Mouse (Mus musculus): ENCODE data around the gene Nyap2.

Gene Nyap2

DNA sequence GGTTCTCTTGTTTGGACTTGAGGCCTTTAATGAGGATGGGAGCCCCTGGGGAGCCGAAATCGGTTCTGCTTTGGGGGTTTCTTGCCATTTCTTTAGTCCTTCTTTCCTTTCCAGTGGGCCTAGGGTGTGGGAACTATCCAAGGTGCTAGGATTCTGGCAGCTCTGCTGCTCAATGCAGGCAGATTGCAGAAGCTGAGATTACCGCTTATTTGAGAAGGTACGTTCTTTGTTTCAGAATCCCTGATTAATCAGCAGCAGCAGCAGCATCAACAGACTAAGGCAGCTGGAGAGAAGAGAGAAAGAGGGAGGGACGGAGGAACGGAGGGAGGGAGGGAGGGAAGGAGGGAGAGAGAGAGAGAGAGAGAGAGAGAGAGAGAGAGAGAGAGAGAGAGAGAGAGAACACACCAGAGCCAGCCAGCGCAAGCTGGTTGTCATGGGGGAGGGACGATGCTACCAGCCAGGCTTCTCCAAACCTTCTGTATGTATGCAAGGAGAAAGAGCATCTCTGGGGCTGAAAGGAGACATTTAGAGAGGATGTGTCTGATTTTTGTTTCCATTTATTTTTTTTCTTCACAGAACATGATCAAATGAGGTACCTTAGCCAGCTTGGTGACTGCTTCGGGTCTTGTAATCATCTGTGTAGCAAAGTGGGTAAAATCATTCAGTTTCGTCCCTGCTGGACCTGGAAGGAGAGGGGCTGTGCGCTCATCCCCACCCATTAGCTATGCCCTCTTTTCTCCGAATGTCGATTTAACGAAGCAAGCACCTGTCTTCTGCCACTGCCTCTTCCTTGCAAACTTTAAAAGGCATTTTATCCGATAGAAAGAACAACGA, at the start of gene Nyap2:
TSS of gene Nyap2 (plus strand) at position 120 of the 834 bp plus-strand sequence.
- no peak for DNase-seq (ENCODE audit: extremely low read depth, low read depth)

- no peak for DNase-seq (ENCODE audit: extremely low read depth, low read depth)
Observed at GRCm38 (mm10) chr1:81042907-81043868, 33.6 kb upstream of the Nyap2 start.

DNA sequence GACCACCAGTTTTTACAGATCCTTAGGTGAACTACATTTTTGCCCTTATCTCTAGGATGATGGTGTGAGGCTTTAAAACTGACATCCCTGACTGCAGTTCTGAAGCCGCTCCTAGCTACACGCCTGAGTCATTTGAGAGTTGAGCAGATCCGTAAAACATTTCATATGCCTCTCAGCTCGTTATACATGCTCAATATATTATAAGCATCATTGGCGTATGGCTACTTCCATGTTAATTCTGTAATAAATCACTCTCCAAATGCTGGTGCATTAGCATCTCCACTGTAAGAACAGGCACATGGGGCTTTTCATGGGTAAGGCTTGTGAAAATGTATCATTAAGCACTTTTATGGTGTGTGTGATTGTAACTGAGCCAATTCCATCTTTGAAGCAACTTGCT, 18.4 kb upstream of the Nyap2 start:
- DNase-seq (ENCODE audit: extremely low read depth, low read depth), result no peak

GRCm38 (mm10) chr1:81058835-81059234, 17.9 kb upstream of the Nyap2 start:
- no peak for DNase-seq (ENCODE audit: extremely low read depth, low read depth)

DNA sequence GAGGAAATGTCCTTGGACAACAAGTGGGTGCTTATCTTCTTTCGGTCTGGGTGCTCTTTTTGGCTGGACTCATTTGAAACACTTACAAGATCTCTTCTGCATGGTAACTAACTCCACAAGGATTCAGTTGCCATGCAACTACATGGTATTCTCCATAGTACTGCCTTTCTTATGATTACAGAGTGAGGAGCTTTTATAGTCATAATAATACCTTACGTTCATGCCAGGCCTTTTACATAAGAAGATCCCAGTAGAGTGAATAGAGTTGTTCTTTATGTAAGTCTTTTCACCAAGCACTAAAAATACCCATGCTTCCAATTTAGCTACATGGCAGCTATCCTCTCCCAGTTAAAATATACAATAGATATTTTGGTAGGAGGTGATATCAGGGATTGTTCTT, 13.9 kb upstream of the Nyap2 start:
- no peak for DNase-seq (ENCODE audit: extremely low read depth, low read depth)

- DNase-seq (ENCODE audit: extremely low read depth, low read depth), result no peak
Observed at GRCm38 (mm10) chr1:81076259-81076658, 491 bp upstream of the Nyap2 start.

- no peak for DNase-seq (ENCODE audit: extremely low read depth, low read depth)
Observed at GRCm38 (mm10) chr1:81077665-81078314, 1.0 kb downstream of the Nyap2 start.

GRCm38 (mm10) chr1:81087485-81087884, 10.7 kb downstream of the Nyap2 start:
- DNase-seq (ENCODE audit: extremely low read depth, low read depth), result no peak

GRCm38 (mm10) chr1:81090400-81090799, 13.7 kb downstream of the Nyap2 start:
- DNase-seq (ENCODE audit: extremely low read depth, low read depth), result no peak

DNA sequence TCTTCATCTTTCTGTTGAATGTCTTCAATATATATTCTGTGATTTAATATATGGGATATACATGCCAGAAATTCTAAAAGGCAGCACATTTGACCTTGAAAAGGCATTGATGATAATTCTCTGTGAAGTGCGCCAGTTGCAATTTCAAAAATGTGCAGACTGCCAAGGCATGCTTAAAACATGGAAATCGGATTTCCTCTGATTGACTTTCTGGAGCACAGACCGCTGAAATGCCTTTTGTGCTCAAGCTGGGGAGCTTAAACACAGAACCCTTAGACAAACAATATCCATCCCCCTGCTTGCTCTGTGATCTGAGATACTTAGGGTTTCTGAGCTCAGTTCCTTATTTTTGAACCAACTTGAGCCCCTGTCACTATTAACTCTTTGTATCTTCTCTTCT, 14.2 kb downstream of the Nyap2 start:
- no peak for DNase-seq (ENCODE audit: extremely low read depth, low read depth)

DNA sequence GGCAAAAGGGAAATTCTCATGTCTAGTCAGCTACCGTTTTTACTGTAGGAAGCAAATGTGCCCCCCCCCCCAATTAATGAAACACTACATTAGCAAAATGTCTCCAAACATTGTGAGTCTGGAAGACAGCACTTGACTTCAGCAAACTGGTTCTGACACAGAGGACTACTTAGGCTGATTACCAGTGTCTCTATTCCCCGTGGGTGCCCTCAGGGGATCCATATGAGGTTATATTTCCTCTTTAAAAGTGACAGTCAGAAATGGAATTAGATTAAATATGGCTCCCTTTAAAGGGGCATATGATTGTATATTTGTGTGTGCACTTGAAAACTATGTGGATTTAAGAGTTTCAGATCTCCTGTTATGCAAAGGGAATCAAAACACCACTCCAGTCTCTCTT, 15.3 kb downstream of the Nyap2 start:
- DNase-seq (ENCODE audit: extremely low read depth, low read depth), result no peak

DNA sequence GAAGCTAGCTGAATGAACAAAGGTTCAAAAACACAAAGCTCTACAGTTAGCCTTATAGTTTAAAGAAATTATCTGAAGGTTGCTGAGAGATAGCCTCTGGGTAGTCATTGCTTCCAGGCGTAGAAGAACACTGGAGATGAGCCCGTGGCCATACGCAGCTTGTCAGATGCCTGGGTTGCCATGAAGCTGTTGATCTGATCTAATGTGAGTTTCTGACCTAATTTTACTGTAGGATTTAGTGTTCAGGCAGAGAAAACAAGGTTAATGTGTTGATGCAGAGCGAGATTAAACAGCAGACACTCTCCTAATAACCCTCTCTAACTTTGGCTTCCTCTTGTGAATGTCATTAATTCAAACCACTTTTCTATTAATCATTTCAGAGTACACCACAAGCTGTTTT, 16.1 kb downstream of the Nyap2 start:
- no peak for DNase-seq (ENCODE audit: extremely low read depth, low read depth)

GRCm38 (mm10) chr1:81098950-81099349, 22.2 kb downstream of the Nyap2 start:
- no peak for DNase-seq (ENCODE audit: extremely low read depth, low read depth)

GRCm38 (mm10) chr1:81101749-81102148, 25.0 kb downstream of the Nyap2 start:
- DNase-seq (ENCODE audit: extremely low read depth, low read depth), result no peak

DNA sequence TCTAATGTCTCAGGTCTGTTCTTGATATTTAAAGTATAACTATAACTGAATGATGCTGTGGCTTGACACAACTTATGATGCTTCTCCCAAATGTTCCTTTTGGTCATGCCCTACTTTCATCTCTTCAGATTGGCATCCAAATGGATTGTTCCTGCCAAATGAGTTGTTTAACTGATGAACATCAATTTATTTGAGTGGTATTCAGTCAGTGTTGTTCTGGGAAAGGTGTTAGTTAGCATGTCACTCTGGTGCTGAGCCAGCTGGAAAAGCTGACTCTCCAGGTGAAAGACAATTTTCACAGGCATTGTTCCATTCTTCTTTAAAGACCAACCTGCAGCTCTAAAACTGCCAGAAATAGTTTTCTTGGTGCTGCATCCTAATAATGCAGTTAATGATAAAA, 43.0 kb downstream of the Nyap2 start:
- DNase-seq (ENCODE audit: extremely low read depth, low read depth), result no peak

DNA sequence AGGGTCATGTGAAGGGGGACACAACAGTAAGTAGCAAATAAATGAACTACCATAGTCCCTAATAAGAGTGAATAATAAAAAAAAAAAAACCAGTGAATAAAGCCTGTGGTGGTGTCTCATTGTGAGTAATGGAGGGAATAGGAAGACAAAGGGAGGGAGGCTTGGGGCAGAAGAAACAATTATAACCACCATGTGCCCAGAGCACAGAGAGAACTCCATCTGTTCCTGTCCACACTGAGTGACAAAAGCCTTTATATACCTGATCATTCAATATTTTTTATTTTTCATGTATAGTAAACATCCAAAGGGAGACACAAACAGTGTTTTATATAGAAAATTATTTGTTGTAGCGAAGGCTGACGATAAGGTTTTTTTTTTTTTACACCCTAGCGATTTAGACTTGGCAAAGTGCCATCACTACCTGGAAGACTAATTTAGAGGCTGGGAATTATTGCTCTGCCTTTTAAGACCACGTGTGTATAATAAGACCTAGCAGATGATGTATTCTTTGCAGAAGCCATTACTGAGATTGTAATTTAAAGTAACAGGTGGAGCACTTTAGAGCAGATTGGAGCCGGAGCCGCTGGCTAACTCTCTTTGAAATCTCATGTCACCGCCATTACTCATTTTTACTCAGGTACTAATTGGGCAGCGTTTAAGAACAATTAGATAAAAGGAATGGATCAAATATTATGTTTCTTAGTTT, 55.4 kb downstream of the Nyap2 start:
- DNase-seq (ENCODE audit: extremely low read depth, low read depth), result no peak

DNA sequence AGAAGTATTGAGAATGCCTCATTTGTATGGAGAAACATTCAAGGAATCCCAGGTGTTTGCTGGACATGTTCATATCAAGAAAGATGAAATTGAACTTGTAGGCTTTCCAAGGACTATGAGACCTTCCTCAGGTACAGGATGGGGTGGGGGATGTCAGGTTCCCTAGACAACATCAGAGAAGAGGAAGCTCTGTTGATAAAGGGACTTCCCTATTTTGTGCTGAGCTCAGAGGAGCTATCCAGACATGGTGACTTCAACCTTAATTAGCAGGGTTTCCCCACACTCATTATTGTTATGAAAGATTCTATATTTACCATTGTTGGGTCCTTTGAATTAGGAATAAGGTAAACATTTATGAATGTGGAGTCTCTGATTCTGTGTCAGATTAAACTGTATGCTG, 67.1 kb downstream of the Nyap2 start:
- peak; percentile 1 for DNase-seq (ENCODE audit: extremely low read depth, low read depth)

- DNase-seq (ENCODE audit: extremely low read depth, low read depth), result no peak
Observed at GRCm38 (mm10) chr1:81145576-81145975, 68.8 kb downstream of the Nyap2 start.

GRCm38 (mm10) chr1:81169245-81169644, 92.5 kb downstream of the Nyap2 start:
- no peak for DNase-seq (ENCODE audit: extremely low read depth, low read depth)

DNA sequence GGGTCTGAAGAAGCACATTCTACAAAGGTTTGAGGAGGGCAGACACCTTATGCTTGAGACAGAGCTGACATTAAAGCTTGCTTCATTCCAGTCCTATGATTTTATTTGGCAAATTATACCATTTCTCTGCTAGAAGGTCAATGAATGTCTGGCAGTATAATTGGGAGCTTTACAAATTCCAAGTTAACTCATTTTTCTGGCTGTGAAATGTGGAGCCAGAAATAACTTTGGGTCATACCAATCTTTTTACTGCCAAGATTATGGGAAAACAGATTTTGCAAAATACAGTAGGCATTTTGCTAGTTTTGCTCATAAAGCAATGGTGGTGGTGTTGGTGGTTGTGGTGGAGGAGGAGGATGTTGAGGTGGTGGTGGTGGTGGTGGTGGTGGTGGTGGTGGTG, 96.0 kb downstream of the Nyap2 start:
- DNase-seq (ENCODE audit: extremely low read depth, low read depth), result no peak

DNA sequence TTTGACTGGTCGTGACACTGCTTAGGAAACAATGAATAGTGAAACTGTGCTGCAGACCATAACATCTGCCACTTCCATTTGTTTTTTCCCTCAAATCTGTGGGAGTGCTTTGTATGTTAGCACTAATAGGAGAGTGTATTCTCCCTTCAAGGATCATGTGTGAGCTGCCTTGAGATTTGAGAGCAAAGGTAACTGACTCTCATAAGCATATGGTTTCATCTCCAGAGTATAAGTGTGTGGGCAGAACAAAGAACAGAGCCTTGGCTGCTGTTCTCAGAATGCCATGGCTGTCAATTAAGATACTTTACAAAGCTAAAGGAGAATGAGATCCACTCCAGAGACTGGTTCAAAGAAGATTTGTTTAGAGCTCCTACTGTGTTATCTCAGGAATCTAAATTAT, 96.6 kb downstream of the Nyap2 start:
- no peak for DNase-seq (ENCODE audit: extremely low read depth, low read depth)
